Mouse (Mus musculus) cerebellum, postnatal 14 days (tissue): Measurements from ENCODE around the gene Alkbh7.

ENCODE experiments used
- DNase-seq, 2 experiments: peaks; one replicate each; pipeline ENCODE4 v3.0.0; 2021; ENCODE audit warnings: mixed read lengths in 2 of 2

Gene Alkbh7

GRCm38 (mm10) chr17:57031661-57032420 is 34.7 kb downstream of the Alkbh7 start:
- peak; percentile 99 for DNase-seq

- no peak for DNase-seq
Measured at GRCm38 (mm10) chr17:57032854-57033253, 35.7 kb downstream of the Alkbh7 start.

DNA sequence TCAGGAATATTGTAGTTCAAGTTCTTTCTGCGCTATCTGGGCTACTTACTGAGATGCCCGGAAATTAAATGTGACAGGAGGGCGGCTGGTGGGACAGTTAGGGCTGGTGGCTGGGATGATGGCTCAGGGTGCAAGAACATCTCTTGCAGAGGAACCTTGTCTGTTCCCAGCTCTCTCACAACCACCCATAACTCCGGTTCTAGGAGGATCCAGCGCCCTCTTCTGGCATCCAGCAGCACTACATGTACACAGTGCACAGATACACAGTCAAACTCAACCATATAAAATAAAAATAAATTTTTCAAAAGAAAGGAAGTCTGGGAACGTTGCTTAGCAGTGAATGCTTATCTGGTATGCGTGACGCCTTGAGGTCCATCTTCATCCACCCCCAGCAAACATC is 41.8 kb downstream of the Alkbh7 start:
- no peak for DNase-seq

DNA sequence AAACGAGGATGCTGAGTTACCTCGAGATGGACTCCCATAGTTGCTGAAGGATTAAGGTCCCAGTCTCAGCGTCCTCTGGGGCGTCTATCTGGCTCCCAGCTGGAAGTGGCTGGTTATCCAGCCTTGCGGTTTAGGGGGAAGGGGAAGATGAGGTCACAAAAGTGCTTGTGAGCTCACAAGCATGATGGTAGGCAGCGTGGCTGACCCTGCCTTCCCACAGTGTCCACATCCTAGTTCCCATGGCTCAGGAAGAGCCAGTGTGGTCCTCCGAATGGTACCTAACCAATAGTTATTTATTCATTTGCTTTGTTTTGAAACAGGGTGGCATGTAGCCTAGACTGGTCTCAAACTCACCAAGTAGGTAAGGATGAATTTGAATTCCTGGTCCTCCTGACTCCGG is 44.4 kb downstream of the Alkbh7 start, which contains the start of gene Slc25a41:
Gene Slc25a41, minus strand, starts transcription at position 101 of the 400 bp plus-strand sequence.
- DNase-seq = no peak

DNA sequence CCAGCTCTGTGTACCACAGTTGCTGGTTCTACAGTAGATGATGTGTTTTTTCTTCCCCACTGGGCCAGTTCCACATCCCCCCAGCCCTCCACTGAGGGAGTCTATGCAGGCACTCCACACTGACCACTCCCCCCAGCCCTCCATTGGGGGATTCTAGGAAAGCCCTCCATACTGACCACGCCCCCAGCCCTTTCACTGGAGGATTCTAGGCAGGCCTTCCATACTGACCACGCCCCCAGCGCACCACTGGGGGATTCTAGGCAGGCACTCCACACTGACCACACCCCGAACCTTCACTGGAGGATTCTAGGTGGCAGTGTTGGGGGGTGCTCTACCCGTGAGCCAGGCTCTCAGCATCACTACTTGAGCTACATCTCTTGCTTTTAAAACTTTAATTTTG is 50.3 kb downstream of the Alkbh7 start:
- peak in 1 of 2 experiments; percentile 39 for DNase-seq

- no peak for DNase-seq
Measured at GRCm38 (mm10) chr17:57048816-57049215, 51.7 kb downstream of the Alkbh7 start.
